Mouse (Mus musculus) ovary, adult 2 months (tissue): Measurements from ENCODE around the gene Adgre5. TPM values are rescaled to one million over a fixed set of nuclear protein-coding genes. Genes with fewer than 3 reads are reported as not detected.

ENCODE experiments used
- polyA plus RNA-seq: library from polyadenylated mRNA; depleted of rRNA; stranded (reverse); fragments of >200 nt; gene quantifications from 2 replicates; pipeline ENCODE4 v1.2.3, GENCODE M21; 2012; rRNA removed

The Adgre5 gene
- polyA plus RNA-seq: 48.9 and 58.5 TPM in 2 replicates

GRCm38 (mm10) chr8:83740976-83741741, at the start of gene Adgre5:
TSS of gene Adgre5 (minus strand) at chr8:83741326.

DNA sequence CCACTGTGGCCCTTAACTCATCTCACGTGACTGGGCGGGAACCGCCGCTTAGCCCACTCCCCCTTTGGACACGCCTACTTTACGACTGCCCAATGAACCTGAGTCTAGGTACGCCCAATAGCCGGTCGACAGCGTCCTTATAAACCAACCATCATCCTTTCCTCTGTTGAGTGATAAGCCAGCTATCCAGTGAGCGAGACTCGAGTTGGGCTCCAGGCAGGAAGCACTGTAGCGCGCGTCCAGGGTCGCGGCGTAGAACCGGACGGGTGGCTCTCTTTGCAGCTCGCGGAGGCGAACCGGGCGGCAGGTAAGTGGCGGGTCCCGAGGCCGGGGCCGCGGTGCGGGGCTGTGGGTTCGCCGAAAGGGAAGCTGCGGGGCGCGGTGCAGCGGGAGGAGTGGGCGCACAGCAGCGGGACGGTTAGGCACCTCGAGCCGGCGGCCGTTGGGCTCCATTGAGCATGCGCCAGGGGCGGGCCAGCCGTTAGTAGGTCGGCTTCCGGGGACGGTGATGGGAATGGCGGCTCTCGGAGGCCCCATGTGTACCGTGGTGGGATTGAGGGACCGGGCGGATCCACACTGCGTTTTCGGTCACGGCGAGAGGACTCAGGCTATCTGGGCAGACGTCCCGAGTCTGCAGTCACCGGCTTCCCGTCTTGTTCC, 26.0 kb downstream of the Adgre5 start, which contains the start of gene Ddx39:
TSS of gene Ddx39 (plus strand) at position 147 of the 660 bp plus-strand sequence.

DNA sequence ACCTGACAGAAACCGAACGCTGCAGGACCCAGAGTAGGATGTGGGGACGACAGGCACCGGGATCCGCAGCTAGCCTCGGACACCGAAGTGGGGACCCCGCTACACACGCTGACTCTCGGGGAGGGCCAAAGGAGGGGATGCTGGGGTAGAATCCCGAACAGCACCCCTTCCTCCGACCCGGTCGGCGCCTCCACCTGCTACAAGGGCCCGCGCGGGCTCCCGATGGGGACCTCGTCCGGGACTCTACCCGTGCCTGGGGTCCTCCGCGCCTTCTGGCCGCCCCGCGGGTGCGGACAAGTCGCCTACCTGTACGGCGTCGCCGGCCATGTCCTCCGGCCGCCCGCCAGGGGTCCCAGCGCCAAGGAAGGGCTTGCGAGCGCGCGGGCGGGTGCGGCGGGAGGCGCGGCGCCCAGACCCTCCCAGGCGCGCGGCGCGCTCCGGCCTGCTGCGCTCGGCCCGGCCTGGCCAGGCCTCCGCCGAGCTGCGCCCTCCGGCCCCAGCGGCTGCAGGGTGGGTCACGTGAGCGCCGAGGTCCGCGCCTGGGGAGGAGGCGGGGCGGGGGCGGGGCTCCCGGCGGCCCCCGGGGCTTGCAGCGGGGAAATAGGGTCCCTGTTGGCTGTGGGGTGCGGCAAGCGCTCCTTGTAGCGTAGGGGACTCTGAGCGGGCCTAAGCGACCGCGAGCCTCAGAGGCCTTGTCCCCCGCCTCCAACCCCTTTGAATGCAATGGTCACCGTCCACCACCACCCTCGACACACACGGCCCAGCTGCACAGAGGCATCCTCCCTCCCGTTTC, 42.3 kb downstream of the Adgre5 start, which contains the start of gene Pkn1:
TSS of gene Pkn1 (minus strand) at position 519 of the 793 bp plus-strand sequence.

Other genes with a start within 250 kb of the Adgre5 start
- gene Olfr370, start 205.5 kb downstream of the Adgre5 start, polyA plus RNA-seq: 0.28 and 0.30 TPM in 2 replicates
- gene Ndufb7, start 174.7 kb downstream of the Adgre5 start, polyA plus RNA-seq: 416 and 576 TPM in 2 replicates
- gene Tecr, start 133.4 kb downstream of the Adgre5 start, polyA plus RNA-seq: 655 and 928 TPM in 2 replicates
- 43.8 and 48.6 TPM in 2 replicates for gene Dnajb1, start 133.1 kb downstream of the Adgre5 start, polyA plus RNA-seq
- 66.9 and 72.8 TPM in 2 replicates for gene Gipc1, start 88.6 kb downstream of the Adgre5 start, polyA plus RNA-seq
- 7.0 and 10.3 TPM in 2 replicates for gene Ptger1, start 74.6 kb downstream of the Adgre5 start, polyA plus RNA-seq
- 95.9 and 97.6 TPM in 2 replicates for gene Pkn1, start 42.1 kb downstream of the Adgre5 start, polyA plus RNA-seq
- 42.9 and 48.4 TPM in 2 replicates for gene Ddx39, start 26.1 kb downstream of the Adgre5 start, polyA plus RNA-seq
- gene Adgrl1, start 158.8 kb upstream of the Adgre5 start, polyA plus RNA-seq: 162 and 190 TPM in 2 replicates
- gene Gm10644, start 213.9 kb upstream of the Adgre5 start, polyA plus RNA-seq: 1.2 and 2.1 TPM in 2 replicates
- 19.7 and 21.1 TPM in 2 replicates for gene Asf1b, start 214.2 kb upstream of the Adgre5 start, polyA plus RNA-seq
- 64.4 and 81.8 TPM in 2 replicates for gene Prkaca, start 231.7 kb upstream of the Adgre5 start, polyA plus RNA-seq